Mouse (Mus musculus) hindbrain, embryonic 15.5 days (tissue): Measurements from ENCODE around the gene AA986860. TPM values are rescaled to one million over a fixed set of nuclear protein-coding genes. Genes with fewer than 3 reads are reported as not detected.

Experiments
- ATAC-seq: fragments of 200-750 bp; cut with Nextera tagmentation; 2 replicates; pipeline ENCODE4 v1.8.0; 2017; ENCODE audit warnings: low read depth, moderate number of reproducible peaks, moderate TSS enrichment; ENCODE audit not compliant: low FRiP score
- H3K27ac ChIP-seq: fragments of 300-500 bp; sonication (generic); replicated peaks from 2 replicates; pipeline ENCODE4 v1.5.1; 2015; ENCODE audit warnings: mild to moderate bottlenecking, inconsistent platforms
- H3K27me3 ChIP-seq: fragments of 300-500 bp; sonication (generic); 2 replicates; pipeline ENCODE4 v1.6.1; 2015; ENCODE audit warnings: control low read depth, inconsistent platforms
- H3K36me3 ChIP-seq: fragments of 300-500 bp; sonication (generic); 2 replicates; pipeline ENCODE4 v1.6.1; 2015; ENCODE audit warnings: control low read depth, inconsistent platforms
- H3K4me1 ChIP-seq: fragments of 300-500 bp; sonication (generic); replicated peaks from 2 replicates; pipeline ENCODE4 v1.6.1; 2015; ENCODE audit warnings: control low read depth, inconsistent platforms
- H3K4me2 ChIP-seq: fragments of 300-500 bp; sonication (generic); 2 replicates; pipeline ENCODE4 v1.6.1; 2015; ENCODE audit warnings: moderate library complexity, mild to moderate bottlenecking, inconsistent platforms
- H3K4me3 ChIP-seq: fragments of 300-500 bp; sonication (generic); 2 replicates; pipeline ENCODE4 v1.5.1; 2015; ENCODE audit warnings: mild to moderate bottlenecking, inconsistent platforms
- H3K9ac ChIP-seq: fragments of 300-500 bp; sonication (generic); 2 replicates; pipeline ENCODE4 v1.6.1; 2015; ENCODE audit warnings: inconsistent platforms
- H3K9me3 ChIP-seq: fragments of 300-500 bp; sonication (generic); 2 replicates; pipeline ENCODE4 v1.6.1; 2016; ENCODE audit warnings: control low read depth, inconsistent platforms
- WGBS: fragments of 180-500 bp; shearing (Covaris S2); methylation state at CpG from one replicate; pipeline ENCODE4 v1.1.7; 2015; 5-methylcytosine and 5-hydroxymethylcytosine counted together
- polyA plus RNA-seq: library from polyadenylated mRNA; unstranded; fragments of >200 nt; fragmentation: Nextera tagmentation; extraction: Ambion mirVana; gene quantifications from 2 replicates; pipeline ENCODE4 v1.2.1, GENCODE M21; 2015

The AA986860 gene
- polyA plus RNA-seq, 1 experiment from 2014 or later: 0.39 TPM

DNA sequence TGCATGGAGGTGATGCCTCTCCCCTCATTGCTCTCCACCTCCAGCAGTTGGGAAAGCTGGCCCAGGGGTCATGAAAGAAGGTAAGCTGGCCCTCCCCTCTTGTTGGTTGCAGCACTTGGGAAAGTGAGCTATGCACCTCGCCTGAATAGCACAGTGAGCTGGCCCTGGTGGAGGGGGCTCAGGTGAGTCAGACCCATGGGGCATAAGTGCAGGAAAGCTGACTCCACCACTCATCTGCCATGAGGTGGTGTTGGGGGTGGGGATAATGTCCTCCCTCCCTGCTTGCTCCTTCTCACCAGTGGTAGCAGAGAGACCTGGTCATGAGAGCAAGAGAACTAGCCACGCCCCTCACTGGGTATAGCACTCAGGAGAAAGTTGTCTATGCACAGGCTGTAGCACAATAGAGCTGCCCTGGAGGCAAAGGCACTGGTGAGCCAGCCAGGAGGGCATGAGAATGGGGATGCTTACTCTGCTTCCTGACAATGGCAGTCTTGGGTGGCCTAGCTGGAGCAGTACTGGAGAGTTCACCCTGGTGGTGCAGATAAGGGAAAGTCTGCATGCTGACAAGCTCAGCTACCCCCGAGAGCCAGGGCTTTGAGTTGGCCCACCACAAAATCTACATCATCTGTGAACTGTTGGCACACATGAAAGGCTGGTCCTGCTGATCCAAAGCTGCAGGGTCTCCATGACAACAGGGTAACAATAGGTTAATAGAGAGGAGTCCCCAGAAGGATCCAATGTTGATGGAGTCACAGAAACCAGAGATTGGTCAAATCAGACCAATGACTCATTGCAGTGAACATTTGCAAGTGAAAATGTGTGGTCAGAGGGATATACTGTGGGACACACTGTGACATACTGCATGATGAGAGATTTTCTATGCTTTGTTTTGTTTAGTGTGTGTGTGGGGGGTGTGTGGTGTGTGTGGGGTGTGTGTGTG, 58.0 kb downstream of the AA986860 start:
- Histone ChIP-seq H3K4me2 (no peak overlapping the region), H3K9me3 (no peaks in the 10 kb centered on the region), H3K27ac (no peak overlapping the region), H3K27me3 (no peaks in the 10 kb centered on the region), H3K9ac (no peak overlapping the region), H3K36me3 (no peaks in the 10 kb centered on the region), H3K4me1 (no peaks in the 10 kb centered on the region), H3K4me3 (no peak overlapping the region)
- ATAC-seq: no peak
- WGBS: 49% methylated on average over 3 of the region's 3 CpGs

Other genes with a start within 250 kb of the AA986860 start
- gene Zp3r, start 102.4 kb upstream of the AA986860 start, polyA plus RNA-seq: not detected in 2 replicates
- not detected in 2 replicates for gene C4bp, start 70.3 kb upstream of the AA986860 start, polyA plus RNA-seq
- gene Gm29427, start 16.2 kb upstream of the AA986860 start, polyA plus RNA-seq: 0.22 TPM in 1 of 2 replicates, not detected in the other
- gene Yod1, start 14.6 kb upstream of the AA986860 start, polyA plus RNA-seq: 16.4 and 16.8 TPM in 2 replicates
- gene Pfkfb2, start 2.7 kb upstream of the AA986860 start, polyA plus RNA-seq: 17.3 and 20.2 TPM in 2 replicates
- gene Fcamr, start 68.9 kb downstream of the AA986860 start, polyA plus RNA-seq: not detected in 2 replicates
- gene Pigr, start 94.7 kb downstream of the AA986860 start, polyA plus RNA-seq: not detected in 2 replicates
- gene Fcmr, start 133.7 kb downstream of the AA986860 start, polyA plus RNA-seq: 0.92 and 1.3 TPM in 2 replicates
- not detected in 2 replicates for gene Il24, start 155.5 kb downstream of the AA986860 start, polyA plus RNA-seq
- not detected in 2 replicates for gene Il20, start 179.5 kb downstream of the AA986860 start, polyA plus RNA-seq
- not detected in 2 replicates for gene Il19, start 208.1 kb downstream of the AA986860 start, polyA plus RNA-seq